Mouse (Mus musculus) layer of hippocampus, adult 9-10 months (tissue): ENCODE measurements at regions not wholly inside any gene's neighbourhood (a gene's known extent, or its start where the extent isn't known, plus 50 kb on each side); places are given as distances from the start of the nearest gene placed in this dataset.

Experiments
- DNase-seq: peaks from one replicate; pipeline ENCODE4 v3.0.0; 2022; ENCODE audit warnings: low spot score

- DNase-seq, result no peak
These were observed 573.9 kb upstream of the Cblb start for GRCm38 (mm10) chr16:51457166-51457565.

- no peak for DNase-seq
These were observed 555.3 kb upstream of the Cblb start for GRCm38 (mm10) chr16:51475690-51476089.

DNA sequence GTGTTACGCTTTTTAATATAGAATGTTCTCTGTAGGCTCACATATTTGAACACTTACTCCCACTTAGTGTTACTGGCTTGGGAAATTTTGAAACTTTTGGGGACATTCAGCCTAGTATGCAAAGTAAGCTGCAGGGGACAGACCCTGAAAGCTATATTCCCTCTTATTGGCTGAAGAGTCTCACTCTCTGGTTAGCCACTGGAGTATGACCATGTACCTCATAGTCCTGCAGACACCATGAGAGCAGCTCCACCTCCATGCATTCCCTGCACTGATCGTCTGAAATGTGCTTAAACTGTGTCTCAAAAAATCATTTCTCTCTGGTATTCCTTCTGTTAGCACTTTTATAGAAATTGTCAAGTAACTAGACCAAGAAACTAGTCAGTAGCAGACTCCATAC is 534.9 kb upstream of the Cblb start:
- DNase-seq, result no peak

GRCm38 (mm10) chr16:51497777-51498176 is 533.2 kb upstream of the Cblb start:
- no peak for DNase-seq

GRCm38 (mm10) chr16:51517079-51517478 is 513.9 kb upstream of the Cblb start:
- DNase-seq, result no peak

GRCm38 (mm10) chr16:51520762-51521161 is 510.3 kb upstream of the Cblb start:
- DNase-seq, result no peak

DNA sequence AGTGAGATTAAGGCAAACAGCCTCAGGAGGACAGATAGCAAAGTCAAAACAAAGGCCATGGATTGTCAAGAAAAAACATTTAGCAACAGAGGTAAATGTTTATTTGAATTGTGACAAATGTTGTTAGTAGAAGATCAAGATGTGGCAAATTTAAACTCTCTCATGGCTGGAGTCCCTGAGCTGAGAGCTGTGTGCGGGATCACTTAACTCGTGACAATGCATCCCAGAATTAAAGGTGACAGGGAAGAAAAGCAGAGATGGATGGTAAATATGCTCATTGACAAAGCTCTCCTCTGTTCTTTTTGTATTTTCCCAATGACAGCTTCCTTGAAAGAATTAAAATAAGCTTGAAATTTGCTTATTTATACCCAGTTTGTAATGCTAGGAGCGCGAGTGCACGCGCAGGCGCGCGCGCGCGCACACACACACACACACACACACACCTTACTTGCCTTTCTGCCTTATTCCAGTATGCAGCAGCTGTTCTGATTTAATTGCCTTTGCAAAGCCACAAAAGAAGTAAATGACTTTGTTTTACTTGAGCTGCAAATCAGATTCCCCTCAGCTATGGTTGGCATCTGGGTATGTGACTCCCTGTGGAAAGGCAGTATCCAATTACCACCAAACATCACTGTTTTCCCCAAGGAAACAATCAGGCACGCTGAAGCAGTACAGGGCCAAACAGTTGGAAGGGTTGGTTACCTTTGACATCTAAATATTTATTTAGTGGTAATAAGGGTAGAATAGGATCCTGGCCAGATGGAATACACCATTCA is 509.5 kb upstream of the Cblb start:
- DNase-seq, result no peak

DNA sequence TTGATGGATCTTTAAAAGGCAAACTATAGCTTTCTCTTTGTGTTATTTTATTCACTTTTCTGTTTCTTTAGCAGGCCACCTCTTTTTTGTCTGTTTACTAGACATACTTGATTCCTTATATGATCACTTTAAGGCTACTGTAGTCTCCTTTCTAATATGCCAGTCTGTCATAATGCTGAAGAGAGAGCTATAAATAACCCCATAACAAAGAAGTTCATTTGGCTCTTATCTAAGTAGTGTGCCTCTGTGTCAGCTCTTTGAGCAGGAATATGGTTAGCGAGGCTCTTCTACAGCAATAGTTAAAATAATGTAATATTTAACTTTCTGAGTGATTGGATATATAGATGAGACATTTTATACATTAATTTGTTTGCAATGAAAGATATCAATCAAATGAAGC is 507.0 kb upstream of the Cblb start:
- DNase-seq, result no peak

DNA sequence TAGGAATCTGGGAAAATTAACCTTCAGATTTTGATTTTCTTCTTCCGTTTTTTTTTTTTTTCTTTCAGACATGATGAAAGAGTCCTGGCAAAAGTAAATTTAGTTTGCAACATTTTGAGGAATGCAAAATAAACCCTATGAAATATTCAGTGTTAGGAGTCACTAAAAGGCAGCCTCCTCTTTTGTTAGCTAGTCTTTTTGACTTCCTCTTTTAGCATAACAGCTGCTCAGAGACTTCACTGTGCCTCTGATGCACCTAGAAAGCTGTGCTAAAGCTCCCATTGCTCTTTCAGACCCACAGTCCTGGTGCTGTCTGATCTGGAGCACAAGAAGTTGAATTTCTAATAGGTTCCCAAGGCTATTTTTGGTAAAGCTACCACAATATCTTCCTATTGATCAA is 498.5 kb upstream of the Cblb start:
- no peak for DNase-seq

DNA sequence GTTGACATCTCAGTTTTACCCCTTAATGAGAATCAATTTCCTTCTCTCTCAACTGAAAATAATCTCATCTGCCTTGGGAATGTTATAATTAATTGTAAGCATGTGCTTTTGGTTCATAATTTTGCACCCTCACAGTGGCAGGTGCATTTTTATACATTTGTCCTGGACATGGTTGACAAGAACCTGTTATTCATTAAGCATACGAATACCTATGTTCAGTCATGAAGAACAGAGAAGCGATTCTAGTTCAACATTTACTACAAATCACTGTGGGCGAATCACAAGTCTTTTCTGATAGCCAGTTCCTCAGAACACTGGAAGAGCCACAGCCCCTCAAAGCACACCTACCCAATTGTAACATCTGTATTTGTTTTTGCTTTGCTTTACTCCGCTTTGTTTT is 487.3 kb upstream of the Cblb start:
- no peak for DNase-seq

- DNase-seq, result no peak
These were observed 484.0 kb upstream of the Cblb start for GRCm38 (mm10) chr16:51547032-51547431.

- DNase-seq, result no peak
These were observed 468.0 kb upstream of the Cblb start for GRCm38 (mm10) chr16:51562866-51563658.

DNA sequence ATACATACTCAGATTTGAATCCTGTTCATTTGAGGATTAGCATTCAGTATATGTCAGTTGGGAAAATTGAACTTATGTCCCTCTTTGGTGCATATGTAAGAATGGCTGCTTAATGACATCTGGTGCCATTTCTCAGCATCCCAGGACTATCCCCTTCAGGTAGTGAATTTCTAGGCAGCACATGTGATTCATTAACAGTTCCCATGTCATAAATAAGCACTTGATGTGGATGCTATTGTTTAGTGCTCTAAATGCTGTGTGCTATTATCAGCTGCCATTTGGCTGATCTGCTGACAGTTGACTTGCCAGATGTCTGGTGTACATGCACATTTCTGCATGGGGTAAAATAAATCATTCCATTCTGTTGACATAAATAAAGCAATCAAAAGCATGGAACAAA is 467.0 kb upstream of the Cblb start:
- DNase-seq, result peak; percentile 12

GRCm38 (mm10) chr16:51577915-51578593 is 453.0 kb upstream of the Cblb start:
- no peak for DNase-seq

DNA sequence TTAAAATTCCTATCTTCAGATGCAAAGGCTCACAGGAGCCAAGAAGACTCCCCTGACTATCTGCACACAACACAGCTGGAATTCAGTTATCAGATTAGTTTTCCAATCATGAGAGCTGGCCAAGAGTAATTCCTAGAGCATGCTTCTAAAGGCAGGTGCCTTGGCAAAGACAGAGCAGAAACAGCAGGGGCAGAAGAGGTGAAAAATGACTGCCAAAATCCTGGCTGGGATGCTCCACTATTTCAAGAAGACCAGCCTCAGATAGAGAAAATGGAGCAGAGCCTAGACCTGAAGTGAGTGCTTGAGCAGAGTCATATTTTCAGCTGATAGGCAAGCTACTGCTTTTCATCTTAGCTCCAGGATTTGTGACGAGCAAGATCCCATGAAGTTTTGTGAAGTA is 450.5 kb upstream of the Cblb start:
- no peak for DNase-seq

- no peak for DNase-seq
These were observed 441.1 kb upstream of the Cblb start for GRCm38 (mm10) chr16:51589924-51590397.

DNA sequence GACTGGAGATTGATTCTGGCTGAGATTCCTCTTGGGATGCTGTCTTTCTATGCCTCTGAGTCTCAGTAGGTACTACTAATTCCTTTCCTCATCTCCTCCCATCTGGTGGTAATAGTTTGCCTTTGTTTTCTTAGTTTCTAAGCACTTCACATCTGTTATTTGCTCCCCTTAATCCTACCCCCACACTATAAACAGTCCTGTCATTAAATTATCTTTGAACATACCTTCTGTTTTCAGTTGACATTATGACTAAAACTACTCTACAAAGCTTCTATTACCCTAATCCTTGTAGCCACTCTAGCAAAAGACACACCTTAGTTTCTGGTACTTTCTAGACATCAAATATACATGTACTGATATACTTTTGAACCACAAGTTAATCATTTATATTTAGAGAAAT is 413.4 kb upstream of the Cblb start:
- DNase-seq, result no peak

DNA sequence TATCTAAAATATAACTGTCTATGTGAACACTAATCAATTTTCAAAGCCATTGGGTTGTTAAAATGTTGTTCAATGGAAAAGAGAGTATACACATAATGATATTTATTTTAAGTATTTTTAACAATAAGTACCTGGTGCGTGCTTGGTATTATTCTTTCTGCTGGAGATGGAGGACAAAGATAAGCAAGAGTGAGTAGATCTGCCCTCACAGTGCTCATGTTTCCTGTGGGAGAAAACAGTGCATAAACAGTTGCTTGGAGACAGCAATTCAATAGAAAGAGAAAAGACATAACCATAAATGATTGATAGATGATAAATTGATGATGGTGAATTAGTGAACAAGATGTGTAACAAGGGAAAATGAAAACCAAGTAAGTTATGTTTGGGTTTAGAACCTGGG is 384.4 kb upstream of the Cblb start:
- DNase-seq, result no peak

GRCm38 (mm10) chr16:51650100-51650499 is 380.9 kb upstream of the Cblb start:
- no peak for DNase-seq

- no peak for DNase-seq
These were observed 380.3 kb upstream of the Cblb start for GRCm38 (mm10) chr16:51650683-51651082.

DNA sequence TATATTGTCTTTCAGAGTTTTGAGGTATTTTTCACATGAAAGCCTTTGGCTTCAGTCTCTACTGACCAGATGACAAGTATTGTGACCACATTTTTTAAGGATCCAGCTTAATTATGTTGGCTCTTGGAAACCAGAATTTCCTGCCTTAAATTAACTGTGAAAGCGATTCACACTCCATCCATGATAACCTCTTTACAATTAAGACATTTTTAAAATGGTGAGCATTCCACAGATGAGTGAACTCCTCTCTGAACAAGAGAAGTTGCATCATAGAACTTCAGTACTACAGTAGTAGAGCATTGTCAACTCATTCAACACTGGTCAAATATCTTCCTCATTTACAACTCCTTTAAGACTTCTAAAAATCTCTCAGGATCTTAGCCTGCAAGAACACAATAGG is 369.3 kb upstream of the Cblb start:
- no peak for DNase-seq

GRCm38 (mm10) chr16:51664325-51664724 is 366.7 kb upstream of the Cblb start:
- no peak for DNase-seq

DNA sequence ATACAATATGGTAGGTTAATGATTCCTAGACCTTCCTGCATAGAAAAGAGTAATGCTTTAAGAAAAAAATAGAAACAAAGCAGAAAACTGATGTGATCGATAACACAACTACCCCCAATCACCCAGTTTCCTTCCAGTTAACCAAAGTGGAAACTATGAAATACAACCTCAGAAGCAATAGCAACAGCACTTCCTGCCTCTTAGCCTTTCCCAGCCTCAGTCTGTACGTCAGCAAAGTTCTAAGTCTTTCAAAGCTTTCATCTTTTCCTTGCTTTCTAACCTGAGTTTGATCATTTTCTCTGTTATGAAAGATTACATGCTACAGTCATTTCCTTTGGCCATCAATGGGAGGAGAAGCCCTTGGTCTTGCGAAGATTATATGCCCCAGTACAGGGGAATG is 355.9 kb upstream of the Cblb start:
- no peak for DNase-seq
